In genomic region chr10:93081133-93081779, GRCm38 (mm10) we compare ENCODE assay signal across 8 mouse cellular contexts. TPM values are rescaled to one million over a fixed set of nuclear protein-coding genes. Genes with fewer than 3 reads are reported as not detected.
DNase-seq lines count a peak whose midpoint lies in the region; ATAC-seq and TF ChIP-seq lines count a peak whose summit lies in the region.

TSS of gene Cfap54 (minus strand) at chr10:93081618.

- H3K27ac ChIP-seq in brown adipose tissue, adult 24 weeks (replicated peaks; ENCODE audit: low read depth, low read length) = no peak within 1 kb of the TSS; the same call in 1 of the 2 replicates
- H3K27ac ChIP-seq in heart, embryonic 13.5 days (replicated peaks) = no peak within 1 kb of the TSS
- H3K27ac ChIP-seq in kidney, postnatal 0 days = no peak within 1 kb of the TSS
- H3K27ac ChIP-seq in liver, adult 2 months (replicated peaks; ENCODE audit: insufficient read depth, low read depth, low read length) = peak within 1 kb of the TSS; percentile 9; the same call in 1 of the 2 replicates

- peak; percentile 98 for ATAC-seq in erythroid progenitor cell, adult 5-6 weeks (replicated peaks; ENCODE audit: low FRiP score, poor library complexity, severe bottlenecking)
- ATAC-seq in heart, embryonic 13.5 days (ENCODE audit: extremely low read depth, insufficient number of reproducible peaks, low FRiP score, low TSS enrichment) = peak; percentile 74
- peak; percentile 89 for ATAC-seq in kidney, postnatal 0 days (replicated peaks; ENCODE audit: low FRiP score, low read depth)
- ATAC-seq in monocyte, adult 5-6 weeks (replicated peaks; ENCODE audit: insufficient number of reproducible peaks, low FRiP score, low TSS enrichment, poor library complexity, severe bottlenecking) = peak; percentile 93

- WGBS in heart, embryonic 13.5 days = 1% methylated on average over 34 of the region's 34 CpGs
- WGBS in kidney, postnatal 0 days = 1% methylated on average over 34 of the region's 34 CpGs
- WGBS in liver, adult 2 months = 3% methylated on average over 34 of the region's 34 CpGs

- peak within 1 kb of the TSS; percentile 50; the same call in 1 of the 2 replicates for H3K9ac ChIP-seq in heart, embryonic 13.5 days
- H3K9ac ChIP-seq in kidney, postnatal 0 days (ENCODE audit: low read depth, low read length) = no peak within 1 kb of the TSS
- peak within 1 kb of the TSS; percentile 69 for H3K9ac ChIP-seq in liver, adult 2 months (ENCODE audit: low read depth, low read length)

- H3K4me2 ChIP-seq in heart, embryonic 13.5 days = peak within 1 kb of the TSS; percentile 76
- H3K4me2 ChIP-seq in kidney, postnatal 0 days (ENCODE audit: low read length) = peak within 1 kb of the TSS; percentile 69

- H3K79me2 ChIP-seq in liver, adult 2 months (ENCODE audit: control insufficient read depth, insufficient read depth, low read length) = no peaks in the 10 kb centered on the region

- H3K4me3 ChIP-seq in brown adipose tissue, adult 24 weeks (ENCODE audit: insufficient read depth, low read depth, low read length) = peak within 1 kb of the TSS; percentile 59
- H3K4me3 ChIP-seq in heart, embryonic 13.5 days = peak within 1 kb of the TSS; percentile 60
- peak within 1 kb of the TSS; percentile 49 for H3K4me3 ChIP-seq in kidney, postnatal 0 days (replicated peaks; ENCODE audit: low read depth, low read length)
- peak within 1 kb of the TSS; percentile 75 for H3K4me3 ChIP-seq in liver, adult 2 months (ENCODE audit: insufficient read depth, low read depth, low read length)

- no peaks in the 10 kb centered on the region for H3K36me3 ChIP-seq in heart, embryonic 13.5 days
- H3K36me3 ChIP-seq in kidney, postnatal 0 days (ENCODE audit: insufficient read depth, low read length) = no peaks in the 10 kb centered on the region
- H3K36me3 ChIP-seq in liver, adult 2 months (ENCODE audit: control insufficient read depth, insufficient read depth, low read length) = no peaks in the 10 kb centered on the region

- no peaks in the 10 kb centered on the region for H3K9me3 ChIP-seq in heart, embryonic 13.5 days
- H3K9me3 ChIP-seq in kidney, postnatal 0 days (replicated peaks; ENCODE audit: low read length) = no peaks in the 10 kb centered on the region

- peaks cover 2% of the 10 kb centered on the region; the same call in 1 of the 2 replicates for H3K4me1 ChIP-seq in brown adipose tissue, adult 24 weeks (ENCODE audit: control insufficient read depth, insufficient read depth, insufficient read length, low read length)
- H3K4me1 ChIP-seq in heart, embryonic 13.5 days = peaks cover 13% of the 10 kb centered on the region
- no peaks in the 10 kb centered on the region for H3K4me1 ChIP-seq in kidney, postnatal 0 days (replicated peaks; ENCODE audit: insufficient read depth, low read length)
- peaks cover 4% of the 10 kb centered on the region for H3K4me1 ChIP-seq in liver, adult 2 months (ENCODE audit: control insufficient read depth, insufficient read depth, low read length)

- H3K27me3 ChIP-seq in heart, embryonic 13.5 days (replicated peaks) = no peaks in the 10 kb centered on the region
- no peaks in the 10 kb centered on the region for H3K27me3 ChIP-seq in kidney, postnatal 0 days (ENCODE audit: insufficient read depth, low read length)
- no peaks in the 10 kb centered on the region for H3K27me3 ChIP-seq in liver, adult 2 months (ENCODE audit: control insufficient read depth, insufficient read depth, low read length)

- no peak for TF ChIP-seq POLR2A in liver, adult 2 months (IDR thresholded peaks at IDR 0.05; ENCODE audit: extremely low read depth, insufficient read depth, low read length)

- TF ChIP-seq CTCF in kidney, postnatal 0 days (IDR thresholded peaks at IDR 0.05; ENCODE audit: low read depth) = peak; percentile 95
- peak; percentile 97 for TF ChIP-seq CTCF in liver, adult 2 months (IDR thresholded peaks at IDR 0.05; ENCODE audit: low read depth, low read length)

- DNase-seq in CD4-positive helper T cell, adult 2 months (ENCODE audit: low read depth, low spot score) = peak; percentile 92
- peak; percentile 94 for DNase-seq in kidney, postnatal 0 days (ENCODE audit: low spot score)
- DNase-seq in liver, adult 2 months (ENCODE audit: extremely low read depth, low read depth, low spot score) = peak; percentile 85
- peak; percentile 89 to 95 for DNase-seq in spleen, postnatal 4 days (ENCODE audit: low spot score in 2 of 2)

RNA-seq across cellular contexts. Expression of gene Cfap54, which starts in this region (rescaled TPM):
- 1.3 and 2.8 TPM in 2 replicates for polyA plus RNA-seq in brown adipose tissue, adult 24 weeks (2012; ENCODE audit: insufficient read depth, insufficient read length, missing spikeins)
- 2.2 TPM in 1 of 2 replicates, not detected in the other for total RNA-seq in erythroid progenitor cell, adult 5-6 weeks (2015; ENCODE audit: low replicate concordance)
- total RNA-seq in erythroid progenitor cell, adult 5-6 weeks (2017; ENCODE audit: low replicate concordance) = 3.6 TPM in 1 of 2 replicates, not detected in the other
- polyA plus RNA-seq in heart, embryonic 13.5 days (2015; fragmentation: Nextera tagmentation; extraction: Ambion mirVana) = 0.14 and 0.23 TPM in 2 replicates
- polyA plus RNA-seq in kidney, postnatal 0 days (2015; fragmentation: Nextera tagmentation; extraction: Ambion mirVana) = 0.52 and 0.80 TPM in 2 replicates
- total RNA-seq in liver, adult 2 months (2014; rRNA removed) = 0.27 and 0.65 TPM in 2 replicates
- polyA plus RNA-seq in liver, adult 2 months (2012; rRNA removed) = 0.07 and 0.27 TPM in 2 replicates
- 0.32 to 1.0 TPM (median 0.58 TPM) in 3 replicates for total RNA-seq in monocyte, adult 5-6 weeks (2017)

Comparison
In these comparisons a context has a peak if more than half of its experiments do, and no peak if none do; other contexts are left out.
1. Peak in ATAC-seq, H3K4me3 ChIP-seq, H3K9ac ChIP-seq and H3K4me2 ChIP-seq in heart, embryonic 13.5 days; RNA of the gene not detected or under 1 TPM.
2. Peak in DNase-seq, ATAC-seq, H3K4me3 ChIP-seq and H3K4me2 ChIP-seq in kidney, postnatal 0 days; RNA of the gene not detected or under 1 TPM.
3. Peak in DNase-seq, H3K4me3 ChIP-seq, H3K27ac ChIP-seq and H3K9ac ChIP-seq in liver, adult 2 months; RNA of the gene not detected or under 1 TPM.